Mouse (Mus musculus): Measurements from ENCODE around the gene Wdr18.

The Wdr18 gene

DNA sequence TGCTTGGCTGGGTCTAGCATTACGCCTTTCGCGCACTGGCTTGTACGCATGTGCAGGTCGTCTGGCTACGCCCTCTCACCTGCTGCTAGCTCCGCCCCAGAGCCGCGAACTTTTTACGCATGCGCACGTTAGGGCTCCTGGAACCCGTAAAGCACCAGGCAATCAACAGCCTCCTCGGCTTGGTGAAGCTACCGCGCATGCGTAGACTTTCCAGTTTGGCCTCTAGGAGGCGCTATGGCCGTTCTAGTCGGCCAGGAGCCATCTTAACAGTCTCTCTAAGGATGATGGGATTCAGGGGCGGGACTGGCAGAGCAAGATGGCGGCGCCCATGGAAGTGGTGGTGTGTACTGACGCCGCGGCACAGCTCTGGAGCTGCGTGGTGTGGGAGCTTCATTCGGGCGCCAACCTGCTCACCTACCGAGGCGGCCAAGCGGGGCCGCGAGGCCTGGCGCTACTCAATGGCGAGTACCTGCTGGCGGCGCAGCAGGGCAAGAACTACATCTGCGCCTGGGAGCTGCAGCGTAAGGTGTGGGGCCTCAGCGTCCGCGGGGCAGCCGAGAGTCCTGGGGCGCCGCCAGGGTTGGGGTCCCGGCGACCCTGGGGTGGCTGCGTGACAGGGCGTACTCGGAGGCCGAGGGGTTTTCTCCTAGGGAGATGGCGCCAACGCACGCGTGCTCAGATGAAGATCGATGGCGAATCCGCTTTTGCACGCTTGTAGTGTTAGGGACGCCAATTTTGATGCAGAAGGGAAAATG, at the start of gene Wdr18:
Gene Wdr18 (plus strand): TSS at position 306 of the 755 bp plus-strand sequence.
- DNase-seq (ENCODE audit: low spot score in 2 of 2), result peak; percentile 100

DNA sequence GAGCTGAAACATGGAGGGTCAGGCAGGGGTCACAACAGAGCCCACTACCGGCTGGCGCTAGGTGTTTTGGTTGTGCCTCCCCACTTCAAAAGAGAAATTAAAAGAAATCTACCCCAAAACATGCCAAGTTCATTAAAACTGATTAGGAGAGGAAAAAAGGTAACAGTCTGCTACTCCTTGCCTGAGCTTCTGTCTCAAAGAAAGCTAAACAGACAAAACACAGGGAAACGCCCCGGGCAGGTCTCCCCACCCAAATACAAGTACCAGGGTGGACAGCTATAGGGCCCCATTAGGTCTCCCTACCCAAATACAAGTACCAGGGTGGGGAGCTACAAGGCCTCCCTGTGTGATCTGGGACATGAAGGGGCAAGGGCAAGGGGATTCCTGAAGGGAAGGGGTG, 49.4 kb upstream of the Wdr18 start, which contains the start of gene Gm26602:
Gene Gm26602 (plus strand): TSS at position 301 of the 400 bp plus-strand sequence.
- no peak for DNase-seq (ENCODE audit: low spot score in 2 of 2)

DNA sequence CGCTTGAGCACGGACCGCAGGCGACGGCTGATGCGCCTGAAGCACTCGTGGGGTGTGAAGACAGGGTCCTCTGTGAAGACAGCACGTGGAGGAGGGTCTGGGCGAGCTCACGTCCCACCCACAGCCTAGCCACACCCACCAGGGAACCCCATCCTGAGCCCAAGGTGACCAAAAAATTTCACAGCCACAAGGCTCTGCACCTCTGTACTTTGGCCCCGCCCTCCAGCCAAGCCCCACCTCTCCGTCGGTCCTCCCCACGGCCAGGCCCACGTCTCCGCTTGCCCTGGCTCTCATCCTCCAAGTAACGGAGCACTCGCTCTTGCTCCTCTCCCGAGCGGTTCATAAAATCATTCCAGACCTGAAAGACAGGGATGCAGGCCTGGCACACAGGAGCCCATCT, 47.5 kb upstream of the Wdr18 start:
- DNase-seq (ENCODE audit: low spot score in 2 of 2), result no peak

DNA sequence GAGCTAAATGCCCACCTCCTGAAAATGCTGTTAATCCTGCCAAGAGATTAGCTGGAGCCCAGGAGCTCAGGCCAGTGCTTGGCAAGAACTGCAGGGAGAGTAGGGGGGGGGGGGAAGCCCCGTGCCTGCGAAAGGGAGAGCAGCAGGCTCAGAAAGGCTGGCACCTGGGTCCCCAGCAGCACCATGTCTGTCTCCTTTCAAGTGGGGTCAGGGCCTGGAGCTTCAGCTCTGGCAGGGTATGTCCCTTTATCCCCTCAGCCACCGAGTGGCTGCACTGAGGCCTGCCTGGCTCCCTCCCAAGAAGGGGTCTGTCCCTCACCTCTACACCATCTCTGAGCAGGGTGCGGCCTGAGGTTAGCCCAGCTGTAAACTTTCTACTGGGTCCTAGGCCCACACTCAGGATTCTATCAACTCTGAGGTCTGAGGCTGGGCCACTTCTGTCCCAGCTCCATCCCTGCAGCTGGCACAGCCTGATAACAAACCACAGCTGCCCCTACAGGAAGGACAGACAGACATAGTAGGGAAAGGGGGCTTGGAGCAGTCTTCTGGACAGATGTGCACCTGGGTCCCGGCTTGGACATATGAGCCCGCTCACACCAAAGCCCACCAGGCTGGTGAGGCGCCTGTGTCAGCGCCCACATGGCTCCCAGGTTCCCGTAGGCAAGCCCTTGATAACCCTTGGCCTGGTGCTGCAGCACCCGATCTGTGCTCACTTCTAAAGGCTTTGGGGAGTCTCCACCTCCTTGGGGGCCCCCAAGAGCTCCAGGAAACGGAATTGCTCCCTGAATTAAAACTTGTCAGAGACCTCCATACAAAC, 45.6 kb upstream of the Wdr18 start:
- no peak for DNase-seq (ENCODE audit: low spot score in 2 of 2)

DNA sequence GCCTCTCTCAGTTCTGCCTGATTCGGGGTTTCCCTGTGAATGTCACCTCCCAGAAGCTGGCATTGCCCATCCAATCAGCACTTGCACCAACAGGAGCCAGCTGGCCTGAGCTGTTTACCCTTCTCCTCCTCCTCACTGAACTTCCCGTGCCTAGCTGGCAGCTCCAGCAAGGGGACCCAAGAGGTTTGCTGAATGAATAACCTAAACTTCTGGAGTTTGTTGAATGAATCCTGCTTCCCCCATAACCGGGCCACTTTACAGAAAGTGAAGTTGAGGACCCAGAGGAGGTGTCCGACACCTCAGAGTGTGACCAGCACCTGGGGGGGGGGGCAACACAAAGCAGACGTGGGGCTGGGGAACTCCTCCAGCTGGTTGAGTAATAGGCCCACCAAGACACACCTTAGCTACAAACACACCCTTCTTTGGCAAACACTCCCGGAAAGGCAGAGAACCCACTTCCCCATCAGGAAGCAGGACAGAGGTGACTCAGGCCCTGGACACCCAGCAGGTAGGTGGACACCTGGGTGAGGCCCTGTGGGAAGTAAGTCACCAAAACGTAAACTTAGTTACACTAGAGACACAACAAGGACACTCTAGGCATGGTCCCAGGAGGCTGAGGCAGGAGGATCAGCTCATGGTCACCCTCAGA, 44.9 kb upstream of the Wdr18 start:
- DNase-seq (ENCODE audit: low spot score in 2 of 2), result no peak

DNA sequence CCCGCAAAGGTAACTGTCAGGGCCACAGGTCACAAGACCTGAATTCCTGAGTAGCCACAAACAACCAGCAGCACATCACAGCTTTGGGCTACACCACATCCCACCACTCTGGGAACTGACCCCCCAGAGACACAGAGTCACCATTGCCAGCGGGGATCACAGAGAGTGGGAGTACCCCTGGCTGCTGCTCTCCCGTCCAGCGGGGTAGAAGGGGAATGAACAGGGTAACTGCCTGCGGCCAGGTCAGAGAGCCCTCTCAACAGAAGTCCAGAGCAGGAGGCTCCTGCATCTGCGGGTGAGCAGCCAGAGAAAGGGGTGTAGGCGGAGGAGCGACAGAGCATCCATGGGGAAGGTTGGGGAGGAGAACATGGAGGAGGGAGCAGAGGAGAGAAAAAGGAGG, 43.9 kb upstream of the Wdr18 start:
- DNase-seq (ENCODE audit: low spot score in 2 of 2), result no peak

DNA sequence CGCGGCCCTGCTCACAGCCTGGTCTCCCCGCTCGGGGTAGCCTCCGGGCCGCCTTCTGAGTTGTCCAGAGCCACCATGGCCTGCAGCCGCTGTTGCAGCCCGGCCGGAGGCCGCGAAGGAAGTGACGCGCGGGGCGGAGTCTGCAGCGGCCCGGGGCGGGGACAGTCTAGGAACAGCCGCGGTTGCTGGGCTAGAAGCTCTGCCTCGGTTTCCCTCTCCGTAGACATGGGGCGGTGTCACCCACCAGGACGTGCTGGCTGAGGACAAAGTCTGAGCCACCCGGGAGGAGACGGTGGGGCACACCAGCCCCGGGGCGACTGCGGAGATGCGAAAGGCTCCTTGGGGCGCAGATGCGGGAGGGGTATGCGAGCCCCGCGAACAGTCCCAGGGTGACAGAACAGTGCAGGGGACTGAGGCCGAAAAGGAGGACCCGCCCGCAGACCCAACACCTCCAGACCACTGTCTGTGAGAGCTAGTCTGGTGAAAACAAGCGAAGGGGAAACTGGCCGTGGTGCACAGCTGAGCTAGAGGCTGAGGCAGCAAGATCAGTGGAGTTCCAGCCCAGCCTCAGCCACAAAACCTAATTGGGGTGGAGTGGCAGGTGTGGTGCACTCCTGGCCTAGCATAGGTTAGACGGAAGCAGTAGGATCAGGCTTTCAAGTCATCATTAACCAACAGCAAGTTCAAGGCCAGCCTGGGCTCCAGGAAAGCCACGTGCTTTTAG, 43.0 kb upstream of the Wdr18 start, which contains the start of gene Kiss1r:
Gene Kiss1r (plus strand): TSS at position 164 of the 724 bp plus-strand sequence.
- DNase-seq (ENCODE audit: low spot score in 2 of 2), result peak; percentile 79 to 88

DNA sequence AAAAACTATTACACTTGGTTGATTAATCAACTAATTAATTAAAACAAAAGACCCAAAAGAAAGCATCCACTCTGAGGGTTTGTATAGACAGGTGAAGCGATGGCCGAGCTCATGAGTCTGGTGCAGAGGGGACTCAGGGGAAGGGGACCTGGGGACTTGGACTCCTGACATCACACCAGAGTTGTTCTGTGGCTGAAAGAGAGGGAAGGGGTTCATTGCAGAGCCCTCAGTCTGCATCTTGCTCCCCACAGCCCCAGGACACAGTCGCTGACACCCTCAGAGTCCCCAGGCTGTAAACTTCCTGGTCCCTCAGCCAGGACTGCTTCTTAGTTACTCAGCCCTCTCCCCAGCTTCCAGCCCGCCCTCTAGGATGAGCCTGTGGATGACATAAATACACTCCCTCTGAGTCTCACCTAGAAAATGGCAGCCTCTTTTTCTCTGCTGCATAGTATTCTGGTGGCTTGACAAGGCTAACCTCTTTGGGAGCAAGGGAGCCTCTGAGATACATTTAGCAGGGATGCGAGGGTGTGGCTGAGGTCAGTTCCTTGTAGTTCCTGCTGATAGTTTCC, 42.3 kb upstream of the Wdr18 start:
- no peak for DNase-seq (ENCODE audit: low spot score in 2 of 2)

DNA sequence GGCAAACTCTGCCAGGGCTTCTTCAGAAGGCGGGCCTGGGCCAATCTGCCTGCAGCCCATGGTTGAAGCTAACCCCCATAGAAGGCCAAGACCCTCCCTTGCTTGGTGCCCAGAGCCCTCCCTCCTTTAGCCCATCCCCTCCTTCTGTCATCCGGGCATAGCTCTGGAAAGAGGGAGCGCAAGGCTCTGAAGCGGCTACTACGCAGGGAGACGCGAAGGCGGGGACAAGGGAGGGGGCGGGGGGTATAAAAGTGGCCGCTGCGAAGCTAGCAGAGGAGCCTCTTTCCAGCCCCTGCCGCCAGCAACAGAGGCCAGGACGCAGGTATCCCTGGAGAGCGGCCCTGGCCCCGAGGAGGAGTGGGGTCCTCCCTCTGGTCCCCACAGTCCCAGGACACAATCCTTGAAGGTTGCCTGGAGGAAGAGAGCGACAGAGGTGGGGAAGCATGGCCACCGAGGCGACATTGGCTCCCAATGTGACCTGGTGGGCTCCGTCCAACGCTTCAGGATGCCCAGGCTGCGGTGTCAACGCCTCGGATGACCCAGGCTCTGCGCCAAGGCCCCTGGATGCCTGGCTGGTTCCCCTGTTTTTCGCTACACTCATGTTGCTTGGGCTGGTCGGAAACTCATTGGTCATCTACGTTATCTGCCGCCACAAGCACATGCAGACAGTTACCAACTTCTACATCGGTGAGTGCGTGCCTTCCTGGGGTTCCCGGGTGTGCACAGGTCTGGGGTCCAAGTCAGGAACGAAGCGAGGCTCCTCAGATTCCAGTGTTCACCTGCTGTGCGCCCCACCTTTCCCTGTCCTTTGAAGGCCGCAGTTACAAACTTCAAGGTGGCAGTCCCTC, 41.5 kb upstream of the Wdr18 start:
- DNase-seq (ENCODE audit: low spot score in 2 of 2), result no peak

DNA sequence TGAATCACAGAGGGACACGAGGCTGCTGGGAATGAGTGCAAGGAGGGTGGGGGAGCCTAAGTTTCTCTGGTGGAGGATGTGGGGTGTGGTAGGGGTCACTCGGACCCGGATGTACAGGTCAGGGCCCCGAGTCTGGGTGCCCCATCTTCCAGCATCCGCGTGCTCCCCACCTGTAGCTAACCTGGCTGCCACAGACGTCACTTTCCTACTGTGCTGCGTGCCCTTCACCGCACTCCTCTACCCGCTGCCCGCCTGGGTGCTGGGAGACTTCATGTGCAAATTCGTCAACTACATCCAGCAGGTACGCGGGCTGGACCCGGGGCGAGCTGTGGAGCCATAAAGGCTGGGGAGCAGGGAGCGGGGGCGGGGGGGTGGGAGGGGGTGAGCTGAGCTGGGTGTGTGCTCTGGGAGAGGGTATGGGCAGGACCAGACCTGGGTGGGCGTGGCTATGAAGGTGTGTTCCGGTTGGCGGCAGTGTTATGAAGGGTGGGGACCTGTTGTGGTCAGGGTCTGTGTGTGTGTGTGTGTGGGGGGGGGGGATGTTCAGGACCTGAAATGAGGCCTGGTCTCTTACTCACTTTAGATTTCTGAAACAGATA, 40.6 kb upstream of the Wdr18 start:
- DNase-seq (ENCODE audit: low spot score in 2 of 2), result no peak

DNA sequence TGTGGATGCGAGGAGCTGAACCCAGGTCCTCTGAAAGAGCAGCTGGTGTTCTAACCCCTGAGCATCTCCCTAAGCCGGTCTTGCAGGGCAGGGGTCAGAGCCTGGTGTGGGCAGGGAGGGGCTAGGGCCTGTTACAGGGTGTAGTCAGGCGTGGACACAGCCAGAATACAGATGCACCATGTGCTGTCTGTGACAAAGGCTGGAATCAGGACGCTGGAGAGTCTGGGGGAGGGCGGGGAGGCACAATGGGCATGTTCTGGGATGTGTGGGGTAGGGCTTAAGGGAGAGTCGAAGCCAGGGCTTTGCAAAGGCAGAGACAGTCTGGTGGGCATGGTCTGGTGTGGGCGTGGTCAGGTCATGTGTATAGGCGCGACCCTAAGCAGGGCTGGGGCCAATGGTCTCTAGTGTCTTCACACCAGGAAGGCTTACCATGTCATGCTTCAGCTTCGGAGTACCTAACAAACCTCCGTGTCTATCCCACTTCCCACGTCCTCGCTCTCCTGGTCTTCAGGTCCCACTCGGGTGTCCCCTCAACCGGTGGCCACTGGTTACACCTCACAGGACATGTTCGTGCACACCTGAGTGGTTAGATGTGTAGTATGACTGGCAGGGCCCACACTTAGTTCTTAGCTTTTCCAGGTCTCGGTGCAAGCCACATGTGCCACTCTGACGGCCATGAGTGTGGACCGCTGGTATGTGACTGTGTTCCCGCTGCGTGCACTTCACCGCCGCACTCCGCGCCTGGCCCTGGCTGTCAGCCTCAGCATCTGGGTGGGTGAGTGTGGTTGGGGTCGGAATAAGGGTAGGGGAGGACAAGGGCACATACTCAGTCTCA, 39.7 kb upstream of the Wdr18 start:
- DNase-seq (ENCODE audit: low spot score in 2 of 2), result no peak

DNA sequence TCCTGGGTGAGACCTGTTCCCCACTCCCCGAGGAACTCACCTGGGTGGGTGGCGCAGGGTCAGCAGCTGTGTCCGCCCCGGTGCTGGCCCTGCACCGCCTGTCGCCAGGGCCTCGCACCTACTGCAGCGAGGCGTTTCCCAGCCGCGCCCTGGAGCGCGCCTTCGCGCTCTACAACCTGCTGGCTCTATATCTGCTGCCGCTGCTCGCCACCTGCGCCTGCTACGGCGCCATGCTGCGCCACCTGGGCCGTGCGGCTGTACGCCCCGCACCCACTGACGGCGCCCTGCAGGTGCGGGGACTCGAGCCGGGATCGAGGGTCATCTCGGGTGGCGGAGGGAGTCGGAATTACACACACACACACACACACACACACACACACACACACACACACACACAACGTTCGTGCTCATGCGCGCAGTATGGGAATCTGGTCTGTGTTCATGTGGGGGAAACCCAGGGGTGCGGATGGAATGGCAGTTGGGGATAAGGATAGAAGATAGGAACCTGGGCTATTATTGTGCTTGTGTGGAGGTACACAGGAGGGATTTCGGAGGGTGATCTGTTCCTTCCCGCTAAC, 38.9 kb upstream of the Wdr18 start, which contains the start of gene R3hdm4:
Gene R3hdm4 (minus strand): TSS at position 251 of the 578 bp plus-strand sequence.
- no peak for DNase-seq (ENCODE audit: low spot score in 2 of 2)

DNA sequence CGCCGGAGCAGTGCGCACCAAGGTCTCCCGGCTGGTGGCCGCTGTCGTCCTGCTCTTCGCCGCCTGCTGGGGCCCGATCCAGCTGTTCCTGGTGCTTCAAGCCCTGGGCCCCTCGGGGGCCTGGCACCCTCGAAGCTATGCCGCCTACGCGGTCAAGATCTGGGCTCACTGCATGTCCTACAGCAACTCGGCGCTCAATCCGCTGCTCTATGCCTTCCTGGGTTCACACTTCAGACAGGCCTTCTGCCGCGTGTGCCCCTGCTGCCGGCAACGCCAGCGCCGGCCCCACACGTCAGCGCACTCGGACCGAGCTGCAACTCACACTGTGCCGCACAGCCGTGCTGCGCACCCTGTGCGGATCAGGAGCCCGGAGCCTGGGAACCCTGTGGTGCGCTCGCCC, 38.4 kb upstream of the Wdr18 start:
- no peak for DNase-seq (ENCODE audit: low spot score in 2 of 2)

DNA sequence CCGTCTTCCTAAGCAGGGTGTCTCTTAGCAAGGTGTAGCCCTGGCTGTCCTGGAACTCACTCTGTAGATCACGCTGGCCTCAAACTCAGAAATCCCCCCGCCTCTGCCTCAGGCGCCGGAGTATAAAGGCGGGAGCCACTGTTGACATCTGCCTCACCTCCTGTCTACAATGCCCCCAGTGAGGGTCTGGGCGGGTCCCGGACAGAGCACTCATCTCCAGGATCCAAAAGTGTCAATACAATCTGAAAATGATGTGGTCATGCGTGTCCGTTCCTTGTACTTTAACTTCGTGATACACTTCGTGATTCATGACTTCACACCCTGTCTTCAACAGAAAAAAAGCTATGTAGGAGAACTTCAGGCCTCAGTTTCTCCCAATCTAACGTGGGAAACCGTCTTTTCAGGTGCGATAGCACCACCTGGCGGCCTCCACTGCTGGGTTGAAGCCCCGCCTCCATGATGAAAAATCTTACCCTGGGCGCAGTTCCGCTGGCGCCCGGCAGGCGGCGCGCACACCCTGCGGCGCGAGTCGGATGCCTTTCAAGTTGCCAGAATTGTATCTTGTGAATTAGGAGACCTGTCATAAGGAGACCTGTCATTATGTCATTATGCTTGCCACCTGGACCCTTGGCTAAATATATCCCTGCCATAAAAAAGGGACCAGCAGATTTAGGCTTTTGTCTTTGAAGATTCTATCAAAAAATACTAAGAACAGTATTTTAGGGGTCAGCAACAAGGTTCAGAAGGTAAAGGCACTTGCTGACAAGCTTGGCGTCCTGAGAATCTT, 34.8 kb upstream of the Wdr18 start:
- DNase-seq (ENCODE audit: low spot score in 2 of 2), result peak; percentile 89 to 94

DNA sequence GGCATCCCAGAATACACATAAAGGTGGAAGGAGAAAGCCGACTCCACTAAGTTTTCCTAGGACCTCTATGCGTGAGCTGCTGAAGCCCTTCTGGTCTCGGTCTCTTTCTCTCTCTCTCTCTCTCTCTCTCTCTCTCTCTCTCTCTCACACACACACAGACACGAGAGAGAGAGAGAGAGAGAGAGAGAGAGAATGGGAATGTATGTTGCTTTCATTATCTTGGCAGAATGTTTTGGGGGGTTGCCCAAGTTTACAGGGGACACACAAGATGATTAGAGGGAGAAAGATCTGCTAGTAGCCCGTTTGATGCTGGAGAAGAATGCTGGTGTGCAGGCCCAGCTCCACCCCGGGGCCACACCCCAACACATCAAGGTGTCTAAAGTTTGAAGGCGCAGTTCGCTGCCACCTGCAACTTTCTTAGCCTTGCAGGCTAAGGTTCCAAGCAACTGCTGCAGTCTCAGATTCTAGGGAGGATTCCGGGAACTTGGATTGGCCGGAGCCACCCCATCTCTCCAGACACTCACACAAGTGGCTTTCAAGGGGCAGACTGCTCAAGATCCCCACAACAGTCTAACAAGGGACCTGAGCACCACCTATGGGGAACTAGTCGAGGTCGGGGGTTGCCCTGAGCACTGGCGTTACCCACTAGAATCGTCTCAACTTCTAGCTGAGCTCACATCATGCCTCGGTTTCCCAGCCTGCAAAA, 34.0 kb upstream of the Wdr18 start:
- no peak for DNase-seq (ENCODE audit: low spot score in 2 of 2)

DNA sequence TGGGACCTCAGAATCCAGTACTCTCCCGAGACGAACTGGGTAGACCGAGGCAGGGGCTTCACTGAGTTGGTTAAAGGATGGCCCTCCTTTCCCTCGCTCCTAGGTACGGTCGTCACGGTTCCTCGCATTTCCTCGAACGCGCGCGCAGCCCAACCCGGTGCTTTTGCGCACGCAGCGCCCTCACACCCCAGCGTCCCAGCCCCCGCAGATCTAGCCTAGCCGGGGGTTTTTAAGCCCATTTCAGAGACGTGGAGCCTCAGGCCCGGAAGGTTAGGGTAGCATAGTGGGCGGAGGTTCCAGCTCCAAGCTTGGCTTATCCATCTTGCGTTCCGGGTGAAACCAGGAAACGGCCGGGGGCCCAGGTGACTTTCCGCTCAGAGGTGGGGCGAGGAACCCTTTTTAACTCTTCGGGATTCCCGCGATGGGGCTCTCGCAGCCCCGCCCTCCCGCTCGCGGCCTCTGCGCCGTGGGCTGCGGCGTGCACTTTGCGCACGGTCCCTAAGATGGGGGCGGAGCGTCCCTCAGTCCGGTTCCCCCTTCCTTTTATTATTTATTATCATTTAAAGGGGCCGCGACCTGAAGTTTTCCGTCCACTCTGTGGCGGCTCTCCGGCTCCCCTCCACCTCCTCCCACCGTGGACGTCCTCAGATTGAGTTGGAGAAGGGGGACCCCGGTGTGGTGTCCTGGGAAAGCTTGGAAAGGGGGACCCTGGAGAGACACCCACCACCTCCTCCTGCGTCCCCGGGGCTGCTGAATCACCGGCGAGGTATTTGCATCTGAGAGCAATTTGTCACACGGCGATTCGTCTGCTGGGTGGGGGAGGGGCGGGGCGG, 33.2 kb upstream of the Wdr18 start, which contains the start of gene Arid3a:
Gene Arid3a (plus strand): TSS at position 553 of the 833 bp plus-strand sequence.
- peak; percentile 81 to 84 for DNase-seq (ENCODE audit: low spot score in 2 of 2)

Measured in spleen, postnatal 14 days (tissue).